Mouse (Mus musculus) v-Abl transformed pro-B cells (cell line): ENCODE measurements around the gene Endod1.

Experiments used
- in situ Hi-C, 2 experiments: fragments of 400-800 bp; cut with MboI; formaldehyde crosslinking; loops; one replicate each; pipeline ENCODE4 v1.15.1; 2025; ENCODE audit not compliant: unreplicated experiment in 2 of 2

Gene Endod1

DNA sequence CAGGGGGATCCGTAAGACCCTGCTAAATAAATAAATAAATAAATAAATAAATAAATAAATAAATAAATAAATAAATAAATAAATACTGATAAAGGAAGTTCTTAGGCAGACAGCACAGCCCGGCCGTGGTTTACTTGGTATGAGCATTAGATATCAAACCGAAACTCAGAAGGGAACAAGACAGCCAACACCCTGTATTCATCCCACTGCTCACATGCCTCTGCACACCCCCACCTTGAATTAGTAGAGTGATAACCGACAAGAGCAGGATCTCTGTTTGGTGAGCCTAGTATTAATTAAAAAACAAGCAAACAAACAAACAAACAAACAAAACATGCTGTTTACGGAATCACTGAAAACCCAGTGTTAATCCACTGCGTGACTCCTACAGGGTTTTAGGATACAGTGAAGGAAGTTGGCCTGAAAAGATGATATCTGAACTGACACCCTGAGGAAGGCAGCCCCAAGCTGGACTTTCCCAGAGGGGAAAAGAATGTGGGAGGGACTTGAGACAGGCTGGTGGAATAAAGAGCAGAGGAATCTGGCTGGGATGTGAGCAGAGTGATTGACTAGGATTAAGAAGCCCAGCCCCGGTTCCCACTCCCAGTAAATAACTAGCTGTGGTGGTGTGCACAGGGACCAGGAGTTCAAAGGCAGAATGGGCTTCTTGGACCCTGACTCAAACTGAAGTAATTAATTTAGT is at the start of gene Endod1:
Endod1 (minus strand) TSS at position 155 of the 703 bp plus-strand sequence.
- in situ Hi-C loops, result no loop called here

DNA sequence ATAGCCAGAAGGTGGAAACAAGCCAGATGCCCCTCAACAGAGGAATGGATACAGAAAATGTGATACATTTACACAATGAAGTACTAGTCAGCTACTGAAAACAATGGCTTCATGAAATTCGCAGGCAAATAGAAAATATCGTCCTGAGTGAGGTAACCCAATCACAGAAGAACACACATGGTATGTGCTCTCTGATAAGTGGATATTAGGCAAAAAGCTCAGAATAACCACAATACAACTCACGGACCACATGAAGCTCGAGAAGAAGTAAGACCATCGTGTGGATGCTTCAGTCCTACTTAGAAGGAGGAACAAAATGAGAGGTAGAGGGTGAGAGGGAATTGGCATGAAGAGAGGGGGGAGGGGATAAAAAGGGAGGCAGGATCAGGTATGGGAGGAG is 27.8 kb upstream of the Endod1 start:
- in situ Hi-C loops, result no loop called here

DNA sequence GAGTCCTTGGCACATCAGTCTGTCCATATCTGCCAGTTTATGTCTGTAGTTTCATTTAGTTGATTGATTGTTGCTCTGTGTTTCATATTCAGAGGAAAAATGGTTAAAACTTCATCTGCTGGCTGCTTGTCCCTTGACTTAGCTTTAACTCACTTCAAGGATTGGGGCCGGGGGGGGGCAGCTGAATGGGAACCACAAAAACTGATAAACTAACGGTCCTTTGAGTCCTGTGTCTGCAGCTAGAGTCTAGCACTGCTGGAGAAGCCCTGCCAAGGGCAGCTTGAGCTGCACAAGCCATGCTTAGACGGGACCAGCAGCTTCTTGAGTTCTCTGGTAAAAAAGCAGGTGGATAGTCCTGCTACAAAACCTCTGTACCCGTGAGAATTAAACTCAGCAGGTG is 26.7 kb upstream of the Endod1 start:
- in situ Hi-C loops, result no loop called here

DNA sequence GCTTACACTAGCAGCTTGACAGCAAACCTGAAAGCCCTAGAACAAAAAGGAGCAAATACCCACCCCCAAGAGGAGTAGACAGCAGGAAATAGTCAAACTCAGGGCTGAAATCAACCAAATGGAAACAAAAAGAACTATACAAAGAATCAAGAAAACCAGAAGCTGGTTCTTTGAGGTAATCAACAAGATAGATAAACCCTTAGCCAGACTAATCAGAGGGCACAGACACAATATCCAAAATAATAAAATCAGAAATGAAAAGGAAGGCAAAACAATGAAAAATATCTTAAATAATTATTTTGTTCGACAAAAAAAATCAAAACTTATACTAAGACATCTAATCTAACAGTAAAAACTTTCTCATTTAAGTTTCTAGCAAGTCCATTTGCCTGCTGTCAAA is 24.7 kb upstream of the Endod1 start:
- in situ Hi-C loops, result no loop called here

DNA sequence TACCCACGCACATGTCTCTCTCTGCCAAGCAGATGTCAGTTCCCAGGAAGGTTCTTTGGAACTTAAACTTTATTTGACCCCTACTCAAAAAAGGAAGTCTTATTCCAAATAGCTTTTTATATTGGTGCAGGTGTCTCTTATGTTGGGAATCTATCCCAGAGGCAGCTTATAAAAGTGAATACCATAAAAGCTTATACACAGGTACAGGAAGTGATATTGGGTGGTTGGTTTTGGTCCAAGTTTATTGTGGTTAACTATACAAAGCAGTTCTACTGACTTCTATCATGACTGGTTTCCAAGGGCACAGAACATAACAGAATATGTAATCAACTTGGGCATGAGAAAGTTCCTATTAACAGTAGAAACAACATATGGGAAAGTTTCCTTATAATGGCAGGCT is 20.8 kb upstream of the Endod1 start:
- in situ Hi-C loops, result no loop called here

DNA sequence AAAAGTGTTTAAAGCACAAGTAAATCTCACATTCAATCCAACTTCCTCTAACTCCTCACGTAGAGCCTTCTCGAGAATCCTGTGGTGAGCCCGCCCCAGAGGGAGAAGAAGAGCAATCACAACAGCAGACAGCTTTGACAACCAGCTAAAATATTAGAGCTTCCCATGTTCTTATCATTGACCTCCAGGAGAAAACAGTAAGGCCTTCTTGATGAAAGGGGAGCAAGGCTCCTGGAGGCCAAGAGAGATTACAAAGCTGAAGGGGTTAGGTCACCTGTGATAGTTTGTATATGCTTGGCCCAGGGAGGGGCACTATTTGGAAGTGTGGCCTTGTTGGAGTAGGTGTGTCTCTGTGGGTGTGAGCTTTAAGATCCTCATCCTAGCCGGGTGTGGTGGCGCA is 19.1 kb upstream of the Endod1 start:
- in situ Hi-C loops, result no loop called here

DNA sequence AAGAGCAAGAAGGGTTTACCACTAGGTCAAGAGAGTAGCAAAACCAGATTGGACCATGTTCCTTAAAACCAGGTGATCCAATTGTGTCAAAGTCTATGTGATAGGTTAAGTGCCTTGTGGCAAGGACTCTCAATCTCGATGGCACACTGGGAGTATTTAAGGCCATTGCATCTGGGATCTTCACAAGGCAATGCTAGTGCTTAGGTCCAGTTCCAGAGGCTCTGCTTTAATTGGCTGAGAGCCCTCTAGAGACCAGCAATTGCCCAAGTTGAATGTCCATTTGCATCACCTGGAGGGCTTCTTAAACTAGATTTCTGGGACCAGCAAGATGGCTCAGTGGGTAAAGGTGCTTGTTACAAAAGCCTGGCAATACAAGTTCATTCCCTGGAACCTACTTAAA is 17.6 kb upstream of the Endod1 start:
- in situ Hi-C loops, result no loop called here

DNA sequence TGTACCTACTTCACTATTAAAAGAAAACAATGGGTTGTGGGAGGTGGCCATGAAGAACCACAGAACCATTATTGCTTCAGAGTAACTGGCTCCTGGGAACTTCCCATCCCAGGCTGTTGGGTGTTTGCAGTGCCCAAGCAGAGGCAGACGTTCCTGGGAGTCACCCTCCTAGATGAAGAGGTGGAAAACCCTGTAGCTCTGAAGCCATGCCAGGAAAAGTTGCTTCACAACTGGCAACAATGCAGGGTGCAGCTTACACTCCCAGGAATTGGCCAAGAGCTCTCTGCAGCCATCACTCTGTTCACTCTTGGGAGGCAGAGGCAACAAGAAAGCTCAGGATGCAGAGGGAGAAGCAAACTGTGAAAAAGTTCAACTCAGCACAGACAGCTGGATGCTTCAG is 16.8 kb upstream of the Endod1 start:
- in situ Hi-C loops, result no loop called here

DNA sequence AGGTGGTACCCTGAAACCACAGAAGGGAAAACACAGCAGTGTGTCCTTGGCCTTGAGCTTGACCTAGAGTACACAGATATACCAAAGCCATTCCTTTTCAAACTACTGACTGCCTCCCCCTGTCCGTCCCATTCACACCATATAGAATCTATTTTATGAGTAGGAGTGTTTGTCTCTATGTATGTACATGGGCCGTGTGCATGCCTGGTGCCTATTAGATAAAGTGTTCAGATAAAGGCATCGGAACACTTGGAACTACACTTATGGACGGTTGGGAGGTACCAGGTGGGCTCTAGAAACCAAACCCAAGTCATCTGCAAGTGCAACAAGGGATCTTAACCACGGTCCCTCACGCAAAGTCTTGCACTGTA is 16.1 kb upstream of the Endod1 start:
- in situ Hi-C loops, result no loop called here

DNA sequence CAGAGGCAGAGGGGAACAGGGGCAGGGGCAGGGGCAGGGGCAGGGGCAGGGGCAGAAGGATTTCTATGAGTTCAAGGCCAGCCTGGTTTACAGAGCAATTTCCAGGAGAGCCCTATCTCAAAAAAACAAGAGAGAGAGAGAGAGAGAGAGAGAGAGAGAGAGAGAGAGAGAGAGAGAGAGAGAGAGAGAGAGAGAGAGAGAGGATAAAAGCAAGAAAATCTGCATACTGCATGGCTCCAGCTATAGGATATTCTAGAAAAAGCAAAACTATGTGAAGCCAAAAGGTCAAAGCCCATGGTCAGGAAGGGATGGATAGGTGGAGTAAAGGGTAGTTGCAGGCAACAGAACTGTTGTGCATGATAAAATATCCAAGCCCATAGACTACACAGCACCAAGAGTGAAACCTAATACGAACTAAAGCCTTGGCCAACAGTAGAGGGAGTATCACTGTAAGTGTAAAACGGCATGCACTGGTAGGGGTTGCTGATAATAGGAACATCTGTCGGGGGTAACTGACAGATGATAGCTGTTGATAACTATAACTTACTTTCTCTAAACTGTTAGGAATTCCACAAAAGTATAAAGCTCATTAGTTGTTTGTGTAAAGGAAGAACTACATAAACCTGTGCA is 15.6 kb upstream of the Endod1 start:
- in situ Hi-C loops, result no loop called here

DNA sequence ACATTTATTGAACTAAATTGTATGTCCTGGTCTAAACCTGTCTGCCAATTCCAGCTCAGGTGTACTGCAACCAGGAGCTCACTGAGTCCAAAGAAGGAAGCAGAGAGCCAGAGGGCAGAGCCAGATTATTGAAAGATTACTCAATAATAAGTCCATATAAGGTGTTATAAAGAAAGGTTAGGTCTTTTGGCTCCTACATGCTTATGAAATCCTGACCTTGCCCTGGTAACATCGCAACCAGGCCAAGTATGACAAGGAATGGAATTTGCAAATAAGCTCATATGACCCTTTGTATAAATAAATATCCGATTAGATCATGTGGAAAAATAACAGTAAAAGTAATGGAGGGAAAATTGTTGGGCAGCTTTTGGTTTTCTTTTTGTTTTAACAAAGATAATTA is 14.8 kb upstream of the Endod1 start:
- in situ Hi-C loops, result no loop called here

DNA sequence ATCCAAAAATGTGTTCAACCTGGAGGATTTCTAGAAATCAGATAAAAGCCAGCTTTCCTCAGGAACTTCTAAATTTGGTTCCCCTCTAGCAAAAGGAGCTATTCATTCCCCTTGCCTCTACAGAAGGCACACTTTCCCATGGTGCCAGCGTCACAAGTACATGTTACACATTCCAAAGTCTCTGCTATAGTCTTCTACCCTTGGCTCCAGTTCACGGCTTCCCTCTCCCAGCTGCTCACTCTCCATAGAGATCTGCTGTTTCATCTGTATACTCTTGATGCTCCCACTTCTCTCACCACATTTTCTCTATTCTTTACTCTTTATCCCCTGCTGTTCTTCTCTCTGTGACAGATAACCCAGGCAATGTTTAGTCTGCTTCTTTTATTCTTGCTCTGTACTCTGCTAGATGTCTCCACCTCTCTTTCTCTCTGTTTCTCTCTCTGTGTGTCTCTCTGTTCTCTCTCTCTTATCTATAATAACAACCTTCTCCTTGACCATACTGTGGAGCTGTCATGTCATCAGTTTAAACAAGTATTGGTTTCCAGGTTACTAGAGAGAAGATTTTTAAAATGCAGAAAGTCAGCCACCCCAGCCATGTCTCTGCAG is 13.8 kb upstream of the Endod1 start:
- in situ Hi-C loops, result no loop called here

DNA sequence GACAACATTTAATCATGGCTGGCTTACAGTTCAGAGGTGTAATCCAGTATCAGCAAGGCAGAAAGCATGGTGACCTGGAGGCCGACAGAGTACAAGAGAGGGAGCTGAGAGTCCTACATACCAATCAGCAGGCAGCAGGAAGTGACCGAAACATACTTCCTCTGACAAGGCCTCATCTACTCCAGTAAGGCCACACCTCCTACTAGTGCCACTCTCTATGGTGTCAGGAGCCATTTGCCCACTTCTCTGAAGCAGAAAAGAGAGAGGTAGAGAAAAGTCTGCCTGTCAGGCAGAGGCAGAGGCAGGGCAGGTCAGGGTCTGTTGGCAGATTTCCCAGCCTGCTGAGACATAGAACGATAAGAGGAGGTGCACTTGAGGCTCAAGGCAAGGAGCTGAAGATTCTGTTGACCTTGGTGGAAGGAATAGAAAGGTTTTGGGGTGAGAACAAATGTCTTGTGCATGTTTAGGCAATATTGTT is 10.6 kb upstream of the Endod1 start:
- in situ Hi-C loops, result no loop called here

DNA sequence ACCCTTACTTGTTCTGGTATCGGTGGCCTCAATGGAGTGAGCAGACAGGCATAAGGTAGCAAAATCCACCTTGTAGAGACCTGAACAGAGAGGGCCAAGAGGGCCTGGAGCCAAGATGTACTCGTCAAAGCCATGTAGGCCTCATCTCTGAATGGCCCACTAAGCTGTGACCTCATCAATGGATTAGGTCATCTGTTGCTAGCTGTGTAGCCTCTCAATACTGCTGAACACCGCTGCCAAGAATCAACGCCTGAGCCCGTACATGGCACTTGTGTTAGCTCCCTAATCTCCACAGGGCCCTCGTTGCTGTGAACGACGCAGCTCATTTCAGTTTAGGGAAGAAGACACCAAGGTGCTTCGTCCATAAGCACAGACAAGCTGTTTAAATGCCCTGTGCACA is 10.0 kb upstream of the Endod1 start:
- in situ Hi-C loops, result no loop called here

DNA sequence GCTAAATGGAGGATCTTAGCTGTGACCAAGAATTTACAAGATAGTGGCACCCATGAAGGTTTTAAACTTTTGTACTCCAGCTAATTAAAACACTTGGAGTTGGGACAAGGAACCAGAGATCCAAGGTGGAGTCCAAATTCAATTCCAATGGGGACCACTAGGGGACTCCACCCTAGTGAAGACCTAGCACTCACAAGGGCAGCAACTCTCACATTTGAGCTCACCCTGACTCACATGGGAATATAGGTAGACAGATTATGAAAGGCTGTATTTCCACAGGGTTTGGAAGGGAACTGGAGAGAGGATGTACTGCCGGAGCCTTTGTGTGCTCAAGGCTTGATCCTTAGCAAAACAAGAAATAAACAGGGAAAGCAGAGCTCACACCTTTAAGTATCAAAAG is 9.0 kb upstream of the Endod1 start:
- in situ Hi-C loops, result no loop called here

DNA sequence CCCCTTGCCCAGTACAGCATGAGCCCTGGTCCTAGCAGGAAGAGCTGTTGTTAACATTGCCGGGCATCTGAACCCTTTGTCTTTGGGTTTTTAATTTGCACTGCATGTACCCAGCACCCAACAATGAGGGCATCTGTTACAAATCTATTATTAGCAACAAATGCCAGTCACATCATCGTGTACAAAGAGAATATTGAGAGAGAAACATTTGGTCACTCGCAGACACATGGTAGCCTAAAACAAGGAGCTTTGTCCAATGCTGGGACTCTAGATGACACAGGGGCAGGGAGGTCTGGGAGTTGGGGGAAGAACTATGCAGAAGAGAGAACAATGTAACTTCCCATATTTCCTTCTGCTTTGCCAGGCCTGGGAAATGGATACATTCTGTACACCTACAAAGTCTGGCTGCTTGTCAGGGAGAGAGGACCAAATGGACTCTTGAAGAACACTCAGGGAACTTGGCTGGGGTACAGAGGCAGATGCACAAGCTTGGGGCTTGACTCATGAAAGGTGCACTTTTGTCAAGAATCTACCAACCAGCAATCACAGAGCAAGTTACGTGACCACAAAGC is 7.8 kb upstream of the Endod1 start:
- in situ Hi-C loops, result loop anchor here (5.0 kb wide), 1 partner anchor 42 kb away; no protein-coding TSS in a partner anchor

DNA sequence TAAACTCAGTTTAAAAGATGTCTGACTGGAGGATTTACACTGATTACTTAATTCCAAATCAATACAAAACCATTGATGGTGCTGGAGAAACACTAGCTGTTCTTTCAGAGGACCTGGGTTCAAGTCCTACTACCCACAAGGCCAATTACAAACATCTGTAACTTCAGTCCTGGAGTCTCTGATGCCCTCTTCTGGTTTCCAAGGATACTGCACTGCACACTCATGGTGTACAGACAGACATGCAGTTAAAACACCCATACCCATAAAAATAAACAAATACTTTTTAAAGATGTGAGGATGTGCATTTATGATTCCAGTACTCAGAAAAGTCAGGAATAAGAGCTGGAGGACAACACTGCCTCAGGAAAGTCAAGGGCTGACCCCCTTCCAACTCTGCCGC is 6.7 kb upstream of the Endod1 start:
- in situ Hi-C loops, result loop anchor here (5.0 kb wide), 1 partner anchor 41 kb away; no protein-coding TSS in a partner anchor

DNA sequence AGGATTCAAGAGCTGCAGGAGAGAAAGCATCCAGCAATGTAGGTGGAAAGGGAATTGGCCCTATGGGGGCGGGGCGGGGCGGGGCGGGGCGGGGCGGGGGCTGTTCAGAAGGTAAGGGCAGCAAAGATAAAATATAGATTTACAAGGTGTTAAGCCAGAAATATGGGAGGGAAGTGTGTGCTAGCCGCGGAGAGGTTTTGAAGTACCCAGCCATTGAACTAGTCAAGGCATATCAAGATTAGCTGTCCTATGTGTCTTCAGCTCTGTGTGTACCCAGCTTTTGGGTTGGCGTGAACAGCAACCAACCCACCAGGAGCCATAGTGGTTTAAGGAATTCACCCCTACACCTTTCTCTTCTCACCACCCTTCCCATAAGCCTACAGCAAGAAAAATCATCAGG is 5.5 kb upstream of the Endod1 start:
- in situ Hi-C loops, result loop anchor here (5.0 kb wide), 1 partner anchor 40 kb away; no protein-coding TSS in a partner anchor

DNA sequence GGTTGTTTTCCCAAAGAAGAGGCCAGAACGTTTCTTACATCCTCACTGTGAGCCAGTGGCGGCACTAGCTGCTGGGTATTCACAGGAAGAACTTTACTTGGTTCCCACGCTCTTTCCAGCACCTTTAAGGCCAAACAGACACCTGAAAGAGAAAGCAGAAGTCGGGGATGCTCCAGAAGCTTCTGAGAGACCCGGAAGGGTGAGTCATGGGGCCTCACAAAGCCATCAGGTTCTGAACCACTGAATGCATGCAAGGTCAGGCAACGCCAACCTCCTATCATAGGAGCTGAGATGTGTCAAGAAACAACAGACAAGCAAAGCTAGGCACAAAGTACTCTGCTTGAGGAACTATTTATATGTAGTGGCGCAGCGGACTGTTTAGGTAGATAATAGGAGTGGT is 4.4 kb upstream of the Endod1 start:
- in situ Hi-C loops, result loop anchor here (5.0 kb wide), 1 partner anchor 38 kb away; no protein-coding TSS in a partner anchor

DNA sequence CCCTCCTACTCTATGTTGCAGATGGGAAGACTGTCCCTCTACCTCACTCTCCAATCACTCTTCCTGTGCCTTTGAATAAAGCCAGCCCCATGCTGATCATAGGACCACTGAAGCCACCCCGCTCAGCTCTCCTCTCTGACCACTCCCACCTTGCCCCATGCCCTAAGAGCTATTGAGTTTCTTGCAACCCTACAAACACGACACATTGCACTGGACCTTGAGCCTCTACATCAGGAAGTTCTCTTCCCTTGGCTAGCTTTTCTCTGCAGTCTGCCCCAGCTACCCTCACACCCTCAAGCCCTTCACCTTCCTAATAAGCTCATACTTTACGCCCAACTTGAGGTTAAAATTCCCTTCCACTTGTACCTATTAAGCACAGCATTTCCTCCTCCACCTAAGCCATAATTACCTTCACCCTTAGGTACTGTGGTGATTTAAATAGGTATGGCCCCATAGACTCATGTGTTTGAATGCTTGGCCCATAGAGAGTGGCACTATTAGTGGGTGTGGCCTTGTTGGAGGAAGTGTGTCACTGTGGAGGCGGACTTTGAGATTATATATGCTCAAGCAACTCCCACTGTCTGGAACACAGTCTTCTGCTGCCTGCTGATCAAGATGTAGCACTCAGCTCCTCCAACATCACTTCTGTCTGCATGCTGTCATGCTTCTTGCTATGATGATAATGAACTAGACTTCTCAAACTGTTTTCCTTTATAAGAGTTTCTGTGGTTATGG is 2.0 kb upstream of the Endod1 start:
- in situ Hi-C loops, result no loop called here

DNA sequence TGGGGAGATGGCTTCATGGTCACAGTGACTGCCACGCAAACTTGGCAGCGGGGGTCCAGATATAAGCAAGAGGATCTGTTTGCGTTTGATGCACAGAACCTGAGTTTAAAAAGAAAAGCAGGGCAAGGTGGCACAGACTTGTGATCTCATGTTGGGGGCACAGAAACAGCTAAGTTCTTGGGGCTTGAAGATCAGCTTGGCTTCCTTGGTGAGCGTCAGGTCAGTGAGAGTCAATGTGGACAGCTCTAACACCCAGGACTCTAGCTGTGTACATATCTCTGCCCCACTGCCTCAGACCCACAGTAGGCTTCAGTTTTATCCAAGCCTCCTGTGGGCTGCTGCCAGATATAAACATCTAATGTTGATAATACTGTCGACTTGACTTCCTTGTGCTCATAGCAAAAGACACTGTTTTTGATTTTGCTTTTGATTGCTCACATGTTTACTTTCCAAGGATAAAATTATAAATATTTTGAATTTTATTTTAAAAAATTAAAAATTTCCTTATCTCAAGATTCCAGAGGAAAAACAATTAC is 1.0 kb upstream of the Endod1 start:
- in situ Hi-C loops, result no loop called here
